Mouse (Mus musculus) adipocyte (in vitro differentiated cells): ENCODE results near the gene Tspan9.

Experiments used
- DNase-seq: peaks from one replicate; pipeline ENCODE4 v3.0.0-alpha.2; 2016; ENCODE audit warnings: low spot score

Gene Tspan9

GRCm38 (mm10) chr6:128132581-128132980 lies 10.8 kb downstream of the Tspan9 start:
- peak; percentile 41 for DNase-seq

GRCm38 (mm10) chr6:128131390-128131789 lies 12.0 kb downstream of the Tspan9 start:
- DNase-seq = no peak

GRCm38 (mm10) chr6:128130686-128131085 lies 12.7 kb downstream of the Tspan9 start:
- DNase-seq = no peak

- no peak for DNase-seq
These were observed 14.0 kb downstream of the Tspan9 start for GRCm38 (mm10) chr6:128129382-128129781.

- DNase-seq = no peak
These were observed 16.1 kb downstream of the Tspan9 start for GRCm38 (mm10) chr6:128127312-128127711.

- DNase-seq = peak; percentile 39
These were observed 16.5 kb downstream of the Tspan9 start for GRCm38 (mm10) chr6:128126876-128127275.

GRCm38 (mm10) chr6:128125464-128125863 lies 17.9 kb downstream of the Tspan9 start:
- no peak for DNase-seq

GRCm38 (mm10) chr6:128124222-128124971 lies 19.0 kb downstream of the Tspan9 start:
- peak; percentile 57 for DNase-seq

GRCm38 (mm10) chr6:128122127-128122526 lies 21.3 kb downstream of the Tspan9 start:
- no peak for DNase-seq

- DNase-seq = peak; percentile 99
These were observed 21.7 kb downstream of the Tspan9 start for GRCm38 (mm10) chr6:128121691-128122090.

GRCm38 (mm10) chr6:128120806-128121205 lies 22.6 kb downstream of the Tspan9 start:
- no peak for DNase-seq

GRCm38 (mm10) chr6:128118670-128119230 lies 24.6 kb downstream of the Tspan9 start:
- no peak for DNase-seq

- no peak for DNase-seq
These were observed 26.4 kb downstream of the Tspan9 start for GRCm38 (mm10) chr6:128116836-128117542.

- DNase-seq = no peak
These were observed 27.1 kb downstream of the Tspan9 start for GRCm38 (mm10) chr6:128116344-128116743.

- DNase-seq = peak; percentile 86
These were observed 28.3 kb downstream of the Tspan9 start for GRCm38 (mm10) chr6:128115121-128115520.

GRCm38 (mm10) chr6:128112605-128113004 lies 30.8 kb downstream of the Tspan9 start:
- no peak for DNase-seq

- no peak for DNase-seq
These were observed 31.6 kb downstream of the Tspan9 start for GRCm38 (mm10) chr6:128111784-128112183.

- DNase-seq = peak; percentile 100
These were observed 34.9 kb downstream of the Tspan9 start for GRCm38 (mm10) chr6:128108324-128109035.

- DNase-seq = no peak
These were observed 35.7 kb downstream of the Tspan9 start for GRCm38 (mm10) chr6:128107698-128108097.

GRCm38 (mm10) chr6:128106154-128106553 lies 37.2 kb downstream of the Tspan9 start:
- DNase-seq = no peak

- DNase-seq = peak; percentile 59
These were observed 38.6 kb downstream of the Tspan9 start for GRCm38 (mm10) chr6:128104712-128105324.

- DNase-seq = no peak
These were observed 39.5 kb downstream of the Tspan9 start for GRCm38 (mm10) chr6:128103874-128104273.
